Mouse (Mus musculus): Measurements from ENCODE around the gene Mutyh. TPM values are rescaled to one million over a fixed set of nuclear protein-coding genes. Genes with fewer than 3 reads are reported as not detected.
"Not testable (repeated sequence)": the region's sequence is repeated elsewhere in the genome, so short reads cannot be mapped to it uniquely, and the experiment has no call there.

The Mutyh gene
- total and polyA plus RNA-seq, 3 experiments: 0.81 to 2.5 TPM; not detected in 1

- no peaks in the 10 kb centered on the region for H3K79me2 ChIP-seq (ENCODE audit: control insufficient read depth, insufficient read depth, low read length, poor library complexity)
- no peak overlapping the region for H3K9ac ChIP-seq (ENCODE audit: control insufficient read depth, low read depth, low read length, poor library complexity, severe bottlenecking)
- no peaks in the 10 kb centered on the region for H3K36me3 ChIP-seq (ENCODE audit: control insufficient read depth in 1 of 2, insufficient read depth in 2 of 2, low read length in 2 of 2)
- TF ChIP-seq TBP (IDR thresholded peaks at IDR 0.05; ENCODE audit: low read depth, low read length) (no peak), MAX (IDR thresholded peaks at IDR 0.05; ENCODE audit: low read length) (no peak), POLR2A (IDR thresholded peaks at IDR 0.05; ENCODE audit: control insufficient read depth in 1 of 2, insufficient read depth in 1 of 2, low read depth in 1 of 2, low read length in 2 of 2, poor library complexity in 1 of 2) (no peak), E2F4 (IDR thresholded peaks at IDR 0.05; ENCODE audit: borderline replicate concordance, low read depth, low read length) (no peak), SIN3A (IDR thresholded peaks at IDR 0.05; ENCODE audit: low read length) (no peak), MYB (IDR thresholded peaks at IDR 0.05; ENCODE audit: low read depth, low read length) (no peak), MAZ (IDR thresholded peaks at IDR 0.05; ENCODE audit: low read depth, low read length) (no peak), SMC3 (IDR thresholded peaks at IDR 0.05; ENCODE audit: low read depth, low read length) (no peak), JUND (IDR thresholded peaks at IDR 0.05; ENCODE audit: low read depth, low read length) (no peak), GABPA (IDR thresholded peaks at IDR 0.05; ENCODE audit: low read depth, low read length) (no peak), ZMIZ1 (IDR thresholded peaks at IDR 0.05; ENCODE audit: low read depth, low read length) (no peak), ZNF384 (IDR thresholded peaks at IDR 0.05; ENCODE audit: low read depth, low read length) (no peak), RAD21 (IDR thresholded peaks at IDR 0.05; ENCODE audit: low read depth, low read length) (no peak), RCOR1 (IDR thresholded peaks at IDR 0.05; ENCODE audit: low read depth, low read length) (no peak)
- H3K4me1 ChIP-seq (ENCODE audit: control insufficient read depth in 1 of 2, insufficient read depth in 2 of 2, low read length in 2 of 2): no peaks in the 10 kb centered on the region
- H3K27me3 ChIP-seq (ENCODE audit: control insufficient read depth in 1 of 2, insufficient read depth in 2 of 2, low read length in 2 of 2): peaks cover 0 to 3% of the 10 kb centered on the region in 2 experiments; a peak in 2 of 4 replicates
- no peak overlapping the region for H3K4me3 ChIP-seq (ENCODE audit: control insufficient read depth in 1 of 2, insufficient read depth in 1 of 2, low read depth in 2 of 2, low read length in 2 of 2)
- no peaks in the 10 kb centered on the region for H3K9me3 ChIP-seq (replicated peaks; ENCODE audit: insufficient read depth, low read length)
- DNase-seq (ENCODE audit: low read depth, low spot score): no peak
- H3K27ac ChIP-seq (ENCODE audit: control insufficient read depth, low read depth, low read length): no peak overlapping the region
Measured at GRCm38 (mm10) chr4:116838999-116839398, 31.5 kb downstream of the Mutyh start.

DNA sequence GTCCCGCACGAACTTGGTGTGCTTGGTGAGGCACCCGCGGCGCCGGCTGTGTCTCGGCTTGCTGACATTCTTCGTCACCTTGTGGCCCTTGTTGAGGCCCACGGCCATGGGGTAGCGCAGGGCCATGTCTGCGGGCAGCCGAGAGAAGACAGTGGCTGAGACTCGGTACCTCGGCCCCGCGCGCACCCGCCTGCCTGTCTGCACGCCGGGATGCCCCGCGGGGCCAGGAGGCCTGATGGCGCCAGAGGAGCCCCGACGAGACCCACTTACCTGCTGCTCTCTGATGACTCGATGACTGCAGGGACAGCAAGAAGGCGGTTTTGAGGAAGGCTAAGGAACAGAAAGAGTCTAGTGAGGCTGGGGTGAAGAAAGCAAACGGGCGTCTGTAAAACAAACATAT lies 32.6 kb downstream of the Mutyh start:
- not testable (repeated sequence) for H3K27ac ChIP-seq (ENCODE audit: control insufficient read depth, low read depth, low read length); DNase-seq (ENCODE audit: low read depth, low spot score); H3K4me3 ChIP-seq (ENCODE audit: control insufficient read depth in 1 of 2, insufficient read depth in 1 of 2, low read depth in 2 of 2, low read length in 2 of 2); H3K9me3 ChIP-seq (replicated peaks; ENCODE audit: insufficient read depth, low read length); H3K9ac ChIP-seq (ENCODE audit: control insufficient read depth, low read depth, low read length, poor library complexity, severe bottlenecking); H3K27me3 ChIP-seq (ENCODE audit: control insufficient read depth in 1 of 2, insufficient read depth in 2 of 2, low read length in 2 of 2); H3K4me1 ChIP-seq (ENCODE audit: control insufficient read depth in 1 of 2, insufficient read depth in 2 of 2, low read length in 2 of 2); H3K79me2 ChIP-seq (ENCODE audit: control insufficient read depth, insufficient read depth, low read length, poor library complexity); H3K36me3 ChIP-seq (ENCODE audit: control insufficient read depth in 1 of 2, insufficient read depth in 2 of 2, low read length in 2 of 2)

DNA sequence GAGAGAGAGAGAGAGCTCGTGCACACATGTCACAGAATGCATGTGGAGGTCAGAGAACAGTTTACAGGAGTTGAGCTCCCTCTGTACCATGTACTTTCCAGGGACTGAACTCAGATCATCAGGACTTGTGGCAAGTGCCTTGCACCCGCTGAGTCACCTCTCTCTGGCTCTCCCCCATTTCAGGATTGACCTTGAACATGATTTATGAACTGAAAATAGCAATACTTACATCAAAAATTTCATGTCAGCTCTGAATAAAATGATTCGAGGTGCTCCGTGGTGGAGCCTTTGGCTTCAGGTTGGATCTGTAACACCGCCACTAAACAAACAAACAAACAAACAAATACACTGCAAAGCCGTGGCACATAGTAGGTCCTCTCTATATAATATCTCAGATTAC lies 33.3 kb downstream of the Mutyh start:
- no peaks in the 10 kb centered on the region for H3K4me1 ChIP-seq (ENCODE audit: control insufficient read depth in 1 of 2, insufficient read depth in 2 of 2, low read length in 2 of 2)
- no peak overlapping the region for H3K27ac ChIP-seq (ENCODE audit: control insufficient read depth, low read depth, low read length)
- H3K36me3 ChIP-seq (ENCODE audit: control insufficient read depth in 1 of 2, insufficient read depth in 2 of 2, low read length in 2 of 2): no peaks in the 10 kb centered on the region
- no peak for DNase-seq (ENCODE audit: low read depth, low spot score)
- H3K79me2 ChIP-seq (ENCODE audit: control insufficient read depth, insufficient read depth, low read length, poor library complexity): no peaks in the 10 kb centered on the region
- no peaks in the 10 kb centered on the region for H3K9me3 ChIP-seq (replicated peaks; ENCODE audit: insufficient read depth, low read length)
- TF ChIP-seq ZKSCAN1 (IDR thresholded peaks at IDR 0.05; ENCODE audit: low read depth, low read length): 0 out of 2 replicates have a peak, but pooled peaks have one; percentile 49
- no peak for TF ChIP-seq POLR2A (IDR thresholded peaks at IDR 0.05; ENCODE audit: control insufficient read depth in 1 of 2, insufficient read depth in 1 of 2, low read depth in 1 of 2, low read length in 2 of 2, poor library complexity in 1 of 2)
- no peak overlapping the region for H3K4me3 ChIP-seq (ENCODE audit: control insufficient read depth in 1 of 2, insufficient read depth in 1 of 2, low read depth in 2 of 2, low read length in 2 of 2)
- peaks cover 0 to 5% of the 10 kb centered on the region in 2 experiments; a peak in 2 of 4 replicates for H3K27me3 ChIP-seq (ENCODE audit: control insufficient read depth in 1 of 2, insufficient read depth in 2 of 2, low read length in 2 of 2)
- H3K9ac ChIP-seq (ENCODE audit: control insufficient read depth, low read depth, low read length, poor library complexity, severe bottlenecking): no peak overlapping the region

Measured in MEL (cell line).